Mouse (Mus musculus): ENCODE results near the gene Reep3.

DNA sequence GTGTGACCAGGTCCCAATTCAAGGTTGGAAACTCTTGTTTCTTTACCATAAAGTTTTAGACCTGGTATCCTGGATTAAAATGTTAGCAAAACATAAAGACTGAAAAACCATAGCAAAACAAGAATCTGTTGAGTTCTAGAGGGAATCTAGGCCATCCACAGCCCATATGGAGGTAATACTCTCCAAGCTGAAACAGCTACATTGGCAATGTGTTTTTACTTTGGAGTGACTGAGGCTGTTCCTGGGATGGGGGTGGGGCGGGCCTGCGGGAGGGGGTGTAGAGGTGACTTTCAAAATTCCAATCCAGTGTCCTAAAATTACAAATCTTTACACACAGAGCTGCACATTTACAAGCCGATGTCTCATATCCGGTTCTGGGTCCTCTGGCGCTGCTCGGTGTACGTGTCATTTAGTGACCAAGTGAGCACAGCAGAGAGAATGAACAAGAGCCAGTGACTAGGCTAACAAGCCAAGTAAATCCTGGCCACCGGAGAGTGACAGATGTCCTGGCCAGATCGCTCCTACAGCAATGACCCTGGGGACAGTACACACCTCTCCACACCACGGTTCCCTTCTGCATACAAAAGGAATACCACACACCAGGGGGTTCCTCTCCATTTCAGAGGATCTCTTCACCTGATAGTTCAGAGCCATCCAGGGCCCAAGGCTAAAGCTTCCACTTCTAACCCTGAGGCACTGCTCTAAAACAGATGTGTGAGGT, 13.1 kb downstream of the Reep3 start:
- TF ChIP-seq CTCF (conservative IDR thresholded peaks at IDR 0.05 in 1 of 2, IDR thresholded peaks at IDR 0.05 in 1 of 2; ENCODE audit: low read depth in 2 of 2, low read length in 2 of 2): no peak
- no peak for TF ChIP-seq USF2 (conservative IDR thresholded peaks at IDR 0.05; ENCODE audit: low read depth, low read length)
- no peak for TF ChIP-seq HCFC1 (IDR thresholded peaks at IDR 0.05; ENCODE audit: low read depth, low read length)
- TF ChIP-seq E2F4 (IDR thresholded peaks at IDR 0.05; ENCODE audit: insufficient replicate concordance, low read depth, low read length): no peak
- no peak for TF ChIP-seq POLR2AphosphoS2 (IDR thresholded peaks at IDR 0.05; ENCODE audit: low read depth, low read length)
- TF ChIP-seq POLR2A (IDR thresholded peaks at IDR 0.05; ENCODE audit: low read depth, low read length): no peak
- no peak for TF ChIP-seq ZMIZ1 (IDR thresholded peaks at IDR 0.05; ENCODE audit: low read depth, low read length)
- TF ChIP-seq NELFE (IDR thresholded peaks at IDR 0.05; ENCODE audit: low read depth, low read length): no peak
- no peak for TF ChIP-seq MYC (IDR thresholded peaks at IDR 0.05; ENCODE audit: low read depth, low read length)

Data from CH12.LX (cell line).